Mouse (Mus musculus): ENCODE measurements around the gene Camta1. TPM values are rescaled to one million over a fixed set of nuclear protein-coding genes. Genes with fewer than 3 reads are reported as not detected.

Gene Camta1
- polyA plus RNA-seq, 1 experiment from 2014 or later, result 123 TPM

- Histone ChIP-seq H3K4me3 (ENCODE audit: low read depth, low read length) (no peak overlapping the region), H3K27me3 (replicated peaks; ENCODE audit: control insufficient read depth, insufficient read depth, low read length) (0 out of 2 replicates have a peak, but pooled peaks cover 14% of the 10 kb centered on the region), H3K4me1 (ENCODE audit: control insufficient read depth, insufficient read depth, low read length) (peaks cover 27% of the 10 kb centered on the region), H3K27ac (ENCODE audit: low read depth, low read length) (no peak overlapping the region), H3K9me3 (replicated peaks; ENCODE audit: control insufficient read depth, low read length) (no peaks in the 10 kb centered on the region), H3K36me3 (ENCODE audit: control insufficient read depth, insufficient read depth, low read length) (no peaks in the 10 kb centered on the region), H3K4me2 (ENCODE audit: low read length) (no peak overlapping the region), H3K9ac (ENCODE audit: low read length) (no peak overlapping the region)
- ATAC-seq, result no peak
- DNase-seq (ENCODE audit: low spot score), result no peak
- 89% methylated on average over 6 of the region's 6 CpGs for WGBS
Measured at GRCm38 (mm10) chr4:151166969-151167368, 694.7 kb downstream of the Camta1 start.

- H3K4me3 ChIP-seq (ENCODE audit: low read depth, low read length), result no peak overlapping the region
- 0 out of 2 replicates have a peak, but pooled peaks cover 14% of the 10 kb centered on the region for H3K27me3 ChIP-seq (replicated peaks; ENCODE audit: control insufficient read depth, insufficient read depth, low read length)
- no peak overlapping the region for H3K4me2 ChIP-seq (ENCODE audit: low read length)
- H3K36me3 ChIP-seq (ENCODE audit: control insufficient read depth, insufficient read depth, low read length), result no peaks in the 10 kb centered on the region
- H3K9ac ChIP-seq (ENCODE audit: low read length), result no peak overlapping the region
- no peaks in the 10 kb centered on the region for H3K9me3 ChIP-seq (replicated peaks; ENCODE audit: control insufficient read depth, low read length)
- H3K4me1 ChIP-seq (ENCODE audit: control insufficient read depth, insufficient read depth, low read length), result peaks cover 21% of the 10 kb centered on the region
- peak; percentile 94 for DNase-seq (ENCODE audit: low spot score)
- peak overlapping the region; percentile 60 for H3K27ac ChIP-seq (ENCODE audit: low read depth, low read length)
- 6% methylated on average over 10 of the region's 10 CpGs for WGBS
- ATAC-seq, result peak; percentile 87
Measured at GRCm38 (mm10) chr4:151165539-151165938, 696.1 kb downstream of the Camta1 start.

- H3K27me3 ChIP-seq (replicated peaks; ENCODE audit: control insufficient read depth, insufficient read depth, low read length), result 0 out of 2 replicates have a peak, but pooled peaks cover 14% of the 10 kb centered on the region
- no peak overlapping the region for H3K4me2 ChIP-seq (ENCODE audit: low read length)
- peaks cover 19% of the 10 kb centered on the region for H3K4me1 ChIP-seq (ENCODE audit: control insufficient read depth, insufficient read depth, low read length)
Measured at GRCm38 (mm10) chr4:151164309-151164708, 697.4 kb downstream of the Camta1 start.

GRCm38 (mm10) chr4:151161869-151162268 lies 699.8 kb downstream of the Camta1 start:
- no peak for ATAC-seq
- 43% methylated on average over 6 of the region's 6 CpGs for WGBS
- H3K4me3 ChIP-seq (ENCODE audit: low read depth, low read length), result no peak overlapping the region
- no peak overlapping the region for H3K9ac ChIP-seq (ENCODE audit: low read length)
- peaks cover 19% of the 10 kb centered on the region for H3K4me1 ChIP-seq (ENCODE audit: control insufficient read depth, insufficient read depth, low read length)
- no peak overlapping the region for H3K27ac ChIP-seq (ENCODE audit: low read depth, low read length)
- DNase-seq (ENCODE audit: low spot score), result no peak
- H3K27me3 ChIP-seq (replicated peaks; ENCODE audit: control insufficient read depth, insufficient read depth, low read length), result 0 out of 2 replicates have a peak, but pooled peaks cover 6% of the 10 kb centered on the region
- H3K9me3 ChIP-seq (replicated peaks; ENCODE audit: control insufficient read depth, low read length), result no peaks in the 10 kb centered on the region
- no peaks in the 10 kb centered on the region for H3K36me3 ChIP-seq (ENCODE audit: control insufficient read depth, insufficient read depth, low read length)
- no peak overlapping the region for H3K4me2 ChIP-seq (ENCODE audit: low read length)

More at GRCm38 (mm10) chr4:151164309-151164708, 697.4 kb downstream of the Camta1 start:
- H3K9me3 ChIP-seq (replicated peaks; ENCODE audit: control insufficient read depth, low read length), result no peaks in the 10 kb centered on the region
- ATAC-seq, result no peak
- no peak overlapping the region for H3K9ac ChIP-seq (ENCODE audit: low read length)
- peak; percentile 53 for DNase-seq (ENCODE audit: low spot score)
- 78% methylated on average over 1 of the region's 1 CpGs for WGBS
- H3K27ac ChIP-seq (ENCODE audit: low read depth, low read length), result no peak overlapping the region
- no peak overlapping the region for H3K4me3 ChIP-seq (ENCODE audit: low read depth, low read length)
- no peaks in the 10 kb centered on the region for H3K36me3 ChIP-seq (ENCODE audit: control insufficient read depth, insufficient read depth, low read length)

- Histone ChIP-seq H3K9me3 (replicated peaks; ENCODE audit: control insufficient read depth, low read length) (no peaks in the 10 kb centered on the region), H3K4me3 (ENCODE audit: low read depth, low read length) (no peak overlapping the region), H3K27me3 (replicated peaks; ENCODE audit: control insufficient read depth, insufficient read depth, low read length) (0 out of 2 replicates have a peak, but pooled peaks cover 6% of the 10 kb centered on the region), H3K9ac (ENCODE audit: low read length) (no peak overlapping the region), H3K36me3 (ENCODE audit: control insufficient read depth, insufficient read depth, low read length) (no peaks in the 10 kb centered on the region), H3K27ac (ENCODE audit: low read depth, low read length) (no peak overlapping the region), H3K4me2 (ENCODE audit: low read length) (no peak overlapping the region), H3K4me1 (ENCODE audit: control insufficient read depth, insufficient read depth, low read length) (peaks cover 15% of the 10 kb centered on the region)
- whole genome bisulfite sequencing, result 67% methylated on average over 4 of the region's 4 CpGs
- ATAC-seq, result no peak
- no peak for DNase-seq (ENCODE audit: low spot score)
Measured at GRCm38 (mm10) chr4:151160932-151161331, 700.7 kb downstream of the Camta1 start.

- no peak for ATAC-seq
- Histone ChIP-seq H3K27me3 (replicated peaks; ENCODE audit: control insufficient read depth, insufficient read depth, low read length) (0 out of 2 replicates have a peak, but pooled peaks cover 6% of the 10 kb centered on the region), H3K4me2 (ENCODE audit: low read length) (no peak overlapping the region), H3K9me3 (replicated peaks; ENCODE audit: control insufficient read depth, low read length) (no peaks in the 10 kb centered on the region), H3K36me3 (ENCODE audit: control insufficient read depth, insufficient read depth, low read length) (no peaks in the 10 kb centered on the region), H3K4me1 (ENCODE audit: control insufficient read depth, insufficient read depth, low read length) (peaks cover 11% of the 10 kb centered on the region; the same call in 1 of the 2 replicates), H3K4me3 (ENCODE audit: low read depth, low read length) (no peak overlapping the region), H3K27ac (ENCODE audit: low read depth, low read length) (no peak overlapping the region), H3K9ac (ENCODE audit: low read length) (no peak overlapping the region)
- peak; percentile 54 for DNase-seq (ENCODE audit: low spot score)
- WGBS, result 78% methylated on average over 8 of the region's 8 CpGs
Measured at GRCm38 (mm10) chr4:151160476-151160875, 701.2 kb downstream of the Camta1 start.

- Histone ChIP-seq H3K9ac (ENCODE audit: low read length) (no peak overlapping the region), H3K4me1 (ENCODE audit: control insufficient read depth, insufficient read depth, low read length) (0 out of 2 replicates have a peak, but pooled peaks cover 4% of the 10 kb centered on the region), H3K36me3 (ENCODE audit: control insufficient read depth, insufficient read depth, low read length) (no peaks in the 10 kb centered on the region), H3K4me3 (ENCODE audit: low read depth, low read length) (no peak overlapping the region), H3K4me2 (ENCODE audit: low read length) (no peak overlapping the region), H3K27ac (ENCODE audit: low read depth, low read length) (no peak overlapping the region), H3K27me3 (replicated peaks; ENCODE audit: control insufficient read depth, insufficient read depth, low read length) (0 out of 2 replicates have a peak, but pooled peaks cover 6% of the 10 kb centered on the region), H3K9me3 (replicated peaks; ENCODE audit: control insufficient read depth, low read length) (no peaks in the 10 kb centered on the region)
- ATAC-seq (no peak), DNase-seq (ENCODE audit: low spot score) (no peak)
- WGBS, result 54% methylated on average over 3 of the region's 3 CpGs
Measured at GRCm38 (mm10) chr4:151158250-151158649, 703.4 kb downstream of the Camta1 start.

GRCm38 (mm10) chr4:151156904-151157303 lies 704.8 kb downstream of the Camta1 start:
- no peak overlapping the region for H3K4me3 ChIP-seq (ENCODE audit: low read depth, low read length)
- H3K4me1 ChIP-seq (ENCODE audit: control insufficient read depth, insufficient read depth, low read length), result peaks cover 7% of the 10 kb centered on the region
- H3K9ac ChIP-seq (ENCODE audit: low read length), result no peak overlapping the region
- H3K36me3 ChIP-seq (ENCODE audit: control insufficient read depth, insufficient read depth, low read length), result no peaks in the 10 kb centered on the region
- no peak overlapping the region for H3K4me2 ChIP-seq (ENCODE audit: low read length)
- ATAC-seq (peak; percentile 82), DNase-seq (ENCODE audit: low spot score) (peak; percentile 93)
- 3% methylated on average over 7 of the region's 7 CpGs for WGBS
- no peaks in the 10 kb centered on the region for H3K27me3 ChIP-seq (replicated peaks; ENCODE audit: control insufficient read depth, insufficient read depth, low read length)
- H3K27ac ChIP-seq (ENCODE audit: low read depth, low read length), result no peak overlapping the region
- H3K9me3 ChIP-seq (replicated peaks; ENCODE audit: control insufficient read depth, low read length), result no peaks in the 10 kb centered on the region

- ATAC-seq, result no peak
- H3K27me3 ChIP-seq (replicated peaks; ENCODE audit: control insufficient read depth, insufficient read depth, low read length), result no peaks in the 10 kb centered on the region
- no peak overlapping the region for H3K4me3 ChIP-seq (ENCODE audit: low read depth, low read length)
- H3K9me3 ChIP-seq (replicated peaks; ENCODE audit: control insufficient read depth, low read length), result no peaks in the 10 kb centered on the region
- WGBS, result 55% methylated on average over 4 of the region's 4 CpGs
- no peak overlapping the region for H3K9ac ChIP-seq (ENCODE audit: low read length)
- DNase-seq (ENCODE audit: low spot score), result no peak
- no peak overlapping the region for H3K27ac ChIP-seq (ENCODE audit: low read depth, low read length)
- H3K36me3 ChIP-seq (ENCODE audit: control insufficient read depth, insufficient read depth, low read length), result no peaks in the 10 kb centered on the region
- no peak overlapping the region for H3K4me2 ChIP-seq (ENCODE audit: low read length)
- H3K4me1 ChIP-seq (ENCODE audit: control insufficient read depth, insufficient read depth, low read length), result peaks cover 20% of the 10 kb centered on the region
Measured at GRCm38 (mm10) chr4:151155587-151155986, 706.1 kb downstream of the Camta1 start.
